Mouse (Mus musculus): Measurements from ENCODE around the gene Klhl23.

DNA sequence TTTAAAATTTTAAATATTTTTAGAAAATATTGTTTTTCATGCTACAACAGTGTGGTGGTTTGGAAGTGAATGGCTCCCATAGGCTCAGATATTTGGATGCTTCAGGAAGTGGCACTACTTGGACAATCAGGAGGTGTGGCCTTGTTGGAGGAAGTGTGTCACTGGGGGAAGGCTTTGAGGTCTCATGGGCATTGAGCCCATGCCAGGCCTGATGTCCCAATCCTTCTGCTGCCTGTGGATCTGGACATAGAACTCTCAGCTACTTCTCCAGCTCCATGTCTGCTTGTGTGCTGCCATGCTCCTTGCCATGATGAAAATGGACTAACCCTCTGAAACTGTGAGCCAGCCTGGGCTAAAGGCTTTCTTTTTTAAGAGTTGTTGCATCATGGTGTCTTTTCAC lies 17.0 kb downstream of the Klhl23 start:
- TF ChIP-seq CTCF (IDR thresholded peaks at IDR 0.05; ENCODE audit: insufficient read depth, low read depth, low read length), result no peak
- no peak for TF ChIP-seq POLR2A (IDR thresholded peaks at IDR 0.05; ENCODE audit: insufficient read depth, low read depth, low read length)

Data from olfactory bulb, adult 2 months (tissue).